Mouse (Mus musculus): Measurements from ENCODE around the gene Miga1. TPM values are rescaled to one million over a fixed set of nuclear protein-coding genes. Genes with fewer than 3 reads are reported as not detected.

Miga1 gene
- total and polyA plus RNA-seq, 2 experiments: 0.94 to 2.2 TPM

DNA sequence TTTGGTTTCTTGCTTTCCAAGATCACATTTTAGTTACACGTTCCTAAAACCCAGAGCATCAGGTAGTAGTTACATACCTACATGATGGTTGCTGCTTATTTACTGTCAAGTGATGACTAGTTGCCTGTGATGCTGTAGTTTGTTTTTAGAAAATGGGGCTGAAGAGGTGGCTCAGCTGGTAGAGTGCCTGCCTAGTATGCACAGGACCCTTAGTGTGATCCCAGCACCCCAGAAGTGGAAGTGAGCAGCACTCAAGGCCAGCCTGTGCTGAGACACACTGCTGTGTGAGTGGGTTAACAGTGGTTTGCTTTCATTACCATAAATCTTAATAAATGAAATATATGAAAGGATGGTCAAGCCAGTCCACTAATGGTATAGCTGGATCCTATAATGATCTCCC lies 100.6 kb downstream of the Miga1 start:
- 98% methylated on average over 1 of the region's 1 CpGs for WGBS
- H3K27me3 ChIP-seq (ENCODE audit: control insufficient read depth, insufficient read depth, low read length): no peaks in the 10 kb centered on the region
- no peak overlapping the region for H3K27ac ChIP-seq (replicated peaks; ENCODE audit: insufficient read depth, low read depth, low read length)
- no peak overlapping the region for H3K9ac ChIP-seq (ENCODE audit: low read depth, low read length)
- no peaks in the 10 kb centered on the region for H3K79me2 ChIP-seq (ENCODE audit: control insufficient read depth, insufficient read depth, low read length)
- H3K4me1 ChIP-seq (ENCODE audit: control insufficient read depth, insufficient read depth, low read length): peaks cover 3% of the 10 kb centered on the region; the same call in 1 of the 2 replicates
- DNase-seq (ENCODE audit: extremely low read depth, low read depth, low spot score): no peak
- no peak overlapping the region for H3K4me3 ChIP-seq (ENCODE audit: insufficient read depth, low read depth, low read length)
- H3K36me3 ChIP-seq (ENCODE audit: control insufficient read depth, insufficient read depth, low read length): peaks cover 19% of the 10 kb centered on the region
- no peak for TF ChIP-seq CTCF (IDR thresholded peaks at IDR 0.05; ENCODE audit: low read depth, low read length)
- TF ChIP-seq POLR2A (IDR thresholded peaks at IDR 0.05; ENCODE audit: extremely low read depth, insufficient read depth, low read length): no peak

GRCm38 (mm10) chr3:152238836-152239235 lies 101.4 kb downstream of the Miga1 start:
- no peaks in the 10 kb centered on the region for H3K79me2 ChIP-seq (ENCODE audit: control insufficient read depth, insufficient read depth, low read length)
- H3K4me3 ChIP-seq (ENCODE audit: insufficient read depth, low read depth, low read length): no peak overlapping the region
- peaks cover 24% of the 10 kb centered on the region for H3K36me3 ChIP-seq (ENCODE audit: control insufficient read depth, insufficient read depth, low read length)
- WGBS: 10% methylated on average over 2 of the region's 2 CpGs
- H3K27ac ChIP-seq (replicated peaks; ENCODE audit: insufficient read depth, low read depth, low read length): no peak overlapping the region
- H3K4me1 ChIP-seq (ENCODE audit: control insufficient read depth, insufficient read depth, low read length): peaks cover 3% of the 10 kb centered on the region; the same call in 1 of the 2 replicates
- DNase-seq (ENCODE audit: extremely low read depth, low read depth, low spot score): peak; percentile 91
- no peak overlapping the region for H3K9ac ChIP-seq (ENCODE audit: low read depth, low read length)
- TF ChIP-seq CTCF (IDR thresholded peaks at IDR 0.05; ENCODE audit: low read depth, low read length) (no peak), POLR2A (IDR thresholded peaks at IDR 0.05; ENCODE audit: extremely low read depth, insufficient read depth, low read length) (no peak)
- H3K27me3 ChIP-seq (ENCODE audit: control insufficient read depth, insufficient read depth, low read length): no peaks in the 10 kb centered on the region

DNA sequence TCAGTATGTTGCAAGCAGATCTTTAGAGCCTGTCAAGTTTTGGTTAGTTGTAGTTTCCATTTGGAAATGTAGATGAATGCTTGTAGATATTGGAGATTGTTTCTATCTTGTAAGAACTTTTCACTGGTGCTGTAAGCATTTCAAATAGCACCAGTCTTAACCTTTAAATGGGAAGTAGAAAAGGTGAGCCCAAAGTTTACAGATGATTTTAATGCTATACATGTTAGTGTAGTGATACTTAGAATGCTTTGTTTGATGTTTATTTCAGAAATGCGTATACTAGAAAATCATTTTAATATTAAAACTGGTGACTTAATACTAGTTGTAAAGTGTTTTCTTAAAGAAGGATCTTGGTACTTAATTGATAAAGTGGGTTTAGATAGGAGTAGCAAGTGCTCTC lies 104.4 kb downstream of the Miga1 start:
- peaks cover 3% of the 10 kb centered on the region; the same call in 1 of the 2 replicates for H3K4me1 ChIP-seq (ENCODE audit: control insufficient read depth, insufficient read depth, low read length)
- WGBS: 98% methylated on average over 1 of the region's 1 CpGs
- no peak overlapping the region for H3K9ac ChIP-seq (ENCODE audit: low read depth, low read length)
- H3K27ac ChIP-seq (replicated peaks; ENCODE audit: insufficient read depth, low read depth, low read length): no peak overlapping the region
- TF ChIP-seq CTCF (IDR thresholded peaks at IDR 0.05; ENCODE audit: low read depth, low read length): no peak
- TF ChIP-seq POLR2A (IDR thresholded peaks at IDR 0.05; ENCODE audit: extremely low read depth, insufficient read depth, low read length): no peak
- peak; percentile 41 for DNase-seq (ENCODE audit: extremely low read depth, low read depth, low spot score)
- H3K4me3 ChIP-seq (ENCODE audit: insufficient read depth, low read depth, low read length): no peak overlapping the region
- no peaks in the 10 kb centered on the region; the same call in 1 of the 2 replicates for H3K79me2 ChIP-seq (ENCODE audit: control insufficient read depth, insufficient read depth, low read length)
- H3K27me3 ChIP-seq (ENCODE audit: control insufficient read depth, insufficient read depth, low read length): no peaks in the 10 kb centered on the region
- peaks cover 38% of the 10 kb centered on the region for H3K36me3 ChIP-seq (ENCODE audit: control insufficient read depth, insufficient read depth, low read length)

DNA sequence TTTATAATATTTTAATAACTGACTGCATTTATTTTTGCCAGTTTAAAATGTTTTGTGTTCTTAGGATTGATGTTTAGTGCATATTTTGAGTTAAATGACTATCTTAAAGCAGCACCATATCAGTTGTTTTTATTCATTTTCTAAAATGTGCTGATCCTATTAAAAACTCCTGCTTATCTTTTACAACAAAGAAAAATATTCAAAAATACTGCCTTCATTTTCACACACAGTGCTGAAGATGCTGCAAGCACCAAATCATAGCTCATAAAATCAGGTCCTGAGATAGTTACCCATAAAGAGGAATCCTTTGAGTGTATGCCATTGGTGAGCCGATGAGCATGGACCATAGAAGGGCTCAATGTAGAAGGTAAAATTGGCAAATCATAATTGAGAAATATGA lies 105.0 kb downstream of the Miga1 start:
- DNase-seq (ENCODE audit: extremely low read depth, low read depth, low spot score): no peak
- WGBS: 73% methylated on average over 1 of the region's 1 CpGs
- H3K36me3 ChIP-seq (ENCODE audit: control insufficient read depth, insufficient read depth, low read length): peaks cover 42% of the 10 kb centered on the region

DNA sequence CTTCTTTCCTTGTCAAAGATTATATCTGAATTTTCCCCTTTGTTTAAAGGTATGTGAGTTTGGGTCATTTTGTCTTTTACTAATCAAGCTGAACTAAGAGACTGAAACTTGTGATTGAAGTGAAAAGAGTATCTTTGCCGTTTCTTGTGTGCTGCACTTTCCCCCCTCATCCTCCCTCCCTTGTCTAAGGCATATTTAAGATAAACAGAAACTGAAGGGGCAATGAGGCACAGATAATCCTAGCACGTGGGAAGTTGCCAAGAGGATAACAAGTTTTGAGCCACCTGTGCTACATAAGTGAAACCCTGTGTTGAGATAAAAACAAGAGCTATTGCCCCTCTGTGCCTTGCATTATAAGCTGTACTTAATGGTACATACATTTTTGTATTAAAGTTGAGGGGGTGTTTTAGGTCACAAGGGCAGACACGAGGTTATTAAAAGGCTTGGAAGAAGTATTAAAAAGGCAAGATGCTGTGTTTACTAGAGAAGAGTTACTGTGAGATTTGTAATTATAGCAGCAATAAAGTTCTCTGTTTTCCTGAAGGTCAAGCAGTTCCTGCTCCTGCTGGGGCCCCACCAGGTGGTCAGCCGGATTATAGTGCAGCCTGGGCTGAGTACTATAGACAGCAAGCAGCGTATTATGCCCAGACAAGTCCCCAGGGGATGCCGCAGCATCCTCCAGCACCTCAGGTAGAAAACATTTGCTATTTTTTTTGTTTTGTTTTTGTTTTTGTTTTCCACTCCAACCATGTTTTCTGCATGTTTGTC lies 108.7 kb downstream of the Miga1 start:
- DNase-seq (ENCODE audit: extremely low read depth, low read depth, low spot score): no peak
- 75% methylated on average over 6 of the region's 6 CpGs for WGBS
- H3K4me1 ChIP-seq (ENCODE audit: control insufficient read depth, insufficient read depth, low read length): peaks cover 6% of the 10 kb centered on the region; the same call in 1 of the 2 replicates

More for the DNA sequence above, 105.0 kb downstream of the Miga1 start:
- Histone ChIP-seq H3K79me2 (ENCODE audit: control insufficient read depth, insufficient read depth, low read length) (no peaks in the 10 kb centered on the region; the same call in 1 of the 2 replicates), H3K4me3 (ENCODE audit: insufficient read depth, low read depth, low read length) (no peak overlapping the region), H3K27ac (replicated peaks; ENCODE audit: insufficient read depth, low read depth, low read length) (no peak overlapping the region), H3K27me3 (ENCODE audit: control insufficient read depth, insufficient read depth, low read length) (no peaks in the 10 kb centered on the region), H3K4me1 (ENCODE audit: control insufficient read depth, insufficient read depth, low read length) (peaks cover 3% of the 10 kb centered on the region; the same call in 1 of the 2 replicates), H3K9ac (ENCODE audit: low read depth, low read length) (no peak overlapping the region)
- no peak for TF ChIP-seq POLR2A (IDR thresholded peaks at IDR 0.05; ENCODE audit: extremely low read depth, insufficient read depth, low read length)
- no peak for TF ChIP-seq CTCF (IDR thresholded peaks at IDR 0.05; ENCODE audit: low read depth, low read length)

DNA sequence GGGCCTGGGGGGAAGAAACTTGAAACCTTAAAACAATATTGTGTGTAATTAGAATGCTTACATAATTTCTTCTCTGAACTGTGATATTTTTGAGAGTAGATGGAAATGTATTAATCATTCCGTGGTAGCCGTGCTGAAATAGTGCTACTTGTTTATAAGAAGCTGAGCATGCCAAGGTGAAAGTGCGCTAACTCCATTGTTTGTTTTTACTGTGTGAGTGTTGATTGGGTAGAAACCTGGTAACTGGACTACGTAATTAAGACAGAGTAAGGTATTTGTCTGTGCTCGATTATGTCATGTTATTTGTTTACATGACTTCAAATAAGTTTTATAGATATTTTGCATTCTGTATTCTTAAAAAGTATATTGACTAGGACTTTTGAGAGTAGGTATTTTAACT lies 110.9 kb downstream of the Miga1 start:
- Histone ChIP-seq H3K79me2 (ENCODE audit: control insufficient read depth, insufficient read depth, low read length) (no peaks in the 10 kb centered on the region; the same call in 1 of the 2 replicates), H3K27ac (replicated peaks; ENCODE audit: insufficient read depth, low read depth, low read length) (peak overlapping the region; percentile 84), H3K36me3 (ENCODE audit: control insufficient read depth, insufficient read depth, low read length) (peaks cover 58% of the 10 kb centered on the region), H3K27me3 (ENCODE audit: control insufficient read depth, insufficient read depth, low read length) (no peaks in the 10 kb centered on the region), H3K4me3 (ENCODE audit: insufficient read depth, low read depth, low read length) (no peak overlapping the region), H3K4me1 (ENCODE audit: control insufficient read depth, insufficient read depth, low read length) (peaks cover 10% of the 10 kb centered on the region; the same call in 1 of the 2 replicates), H3K9ac (ENCODE audit: low read depth, low read length) (no peak overlapping the region)
- 32% methylated on average over 5 of the region's 5 CpGs for WGBS
- peak; percentile 84 for DNase-seq (ENCODE audit: extremely low read depth, low read depth, low spot score)
- TF ChIP-seq POLR2A (IDR thresholded peaks at IDR 0.05; ENCODE audit: extremely low read depth, insufficient read depth, low read length): no peak
- TF ChIP-seq CTCF (IDR thresholded peaks at IDR 0.05; ENCODE audit: low read depth, low read length): no peak

More for the DNA sequence above, 108.7 kb downstream of the Miga1 start:
- no peaks in the 10 kb centered on the region for H3K27me3 ChIP-seq (ENCODE audit: control insufficient read depth, insufficient read depth, low read length)
- H3K36me3 ChIP-seq (ENCODE audit: control insufficient read depth, insufficient read depth, low read length): peaks cover 52% of the 10 kb centered on the region
- TF ChIP-seq CTCF (IDR thresholded peaks at IDR 0.05; ENCODE audit: low read depth, low read length) (no peak), POLR2A (IDR thresholded peaks at IDR 0.05; ENCODE audit: extremely low read depth, insufficient read depth, low read length) (no peak)
- H3K27ac ChIP-seq (replicated peaks; ENCODE audit: insufficient read depth, low read depth, low read length): no peak overlapping the region
- H3K9ac ChIP-seq (ENCODE audit: low read depth, low read length): no peak overlapping the region
- no peaks in the 10 kb centered on the region; the same call in 1 of the 2 replicates for H3K79me2 ChIP-seq (ENCODE audit: control insufficient read depth, insufficient read depth, low read length)
- no peak overlapping the region for H3K4me3 ChIP-seq (ENCODE audit: insufficient read depth, low read depth, low read length)
